Mouse (Mus musculus) lung, embryonic 16.5 days (tissue): Measurements from ENCODE around the gene Cdyl. TPM values are rescaled to one million over a fixed set of nuclear protein-coding genes. Genes with fewer than 3 reads are reported as not detected.
A peak's percentile ranks its signal among the peaks of the same experiment; 100 is the strongest.

ENCODE experiments used
- ATAC-seq: fragments of 200-750 bp; cut with Nextera tagmentation; 2 replicates; pipeline ENCODE4 v1.8.0; 2017; ENCODE audit warnings: low read depth, mild to moderate bottlenecking, moderate library complexity
- H3K27ac ChIP-seq: fragments of 300-500 bp; sonication (generic); 2 replicates; pipeline ENCODE4 v1.5.1; 2014; ENCODE audit warnings: mild to moderate bottlenecking, control low read depth, low read length
- H3K27me3 ChIP-seq: fragments of 300-500 bp; sonication (generic); 2 replicates; pipeline ENCODE4 v1.6.1; 2014; ENCODE audit warnings: low read depth, low read length, mixed read lengths; ENCODE audit not compliant: control insufficient read depth, insufficient read depth
- H3K36me3 ChIP-seq: fragments of 300-500 bp; sonication (generic); 2 replicates; pipeline ENCODE4 v1.6.1; 2014; ENCODE audit warnings: low read length; ENCODE audit not compliant: control insufficient read depth, insufficient read depth
- H3K4me1 ChIP-seq: fragments of 300-500 bp; sonication (generic); replicated peaks from 2 replicates; pipeline ENCODE4 v1.6.1; 2014; ENCODE audit warnings: low read length, mixed read lengths; ENCODE audit not compliant: control insufficient read depth, insufficient read depth
- H3K4me2 ChIP-seq: fragments of 300-500 bp; sonication (generic); 2 replicates; pipeline ENCODE4 v1.6.1; 2014; ENCODE audit warnings: low read depth, low read length, control low read depth
- H3K4me3 ChIP-seq: fragments of 300-500 bp; sonication (generic); 2 replicates; pipeline ENCODE4 v1.5.1; 2014; ENCODE audit warnings: mild to moderate bottlenecking, low read length, control low read depth
- H3K9ac ChIP-seq: fragments of 300-500 bp; sonication (generic); 2 replicates; pipeline ENCODE4 v1.6.1; 2014; ENCODE audit warnings: low read length, control low read depth
- H3K9me3 ChIP-seq: fragments of 300-500 bp; sonication (generic); 2 replicates; pipeline ENCODE4 v1.6.1; 2016; ENCODE audit warnings: low read length; ENCODE audit not compliant: control insufficient read depth
- WGBS: fragments of 180-500 bp; shearing (Covaris S2); extraction: QIAGEN DNeasy Blood & Tissue Kit; methylation state at CpG from one replicate; pipeline ENCODE4 v1.1.7; 2014; 5-methylcytosine and 5-hydroxymethylcytosine counted together
- polyA plus RNA-seq: library from polyadenylated mRNA; unstranded; fragments of >200 nt; fragmentation: Nextera tagmentation; extraction: Ambion mirVana; gene quantifications from 2 replicates; pipeline ENCODE4 v1.2.1, GENCODE M21; 2015

Cdyl gene
- polyA plus RNA-seq, 1 experiment from 2014 or later: 7.4 TPM

DNA sequence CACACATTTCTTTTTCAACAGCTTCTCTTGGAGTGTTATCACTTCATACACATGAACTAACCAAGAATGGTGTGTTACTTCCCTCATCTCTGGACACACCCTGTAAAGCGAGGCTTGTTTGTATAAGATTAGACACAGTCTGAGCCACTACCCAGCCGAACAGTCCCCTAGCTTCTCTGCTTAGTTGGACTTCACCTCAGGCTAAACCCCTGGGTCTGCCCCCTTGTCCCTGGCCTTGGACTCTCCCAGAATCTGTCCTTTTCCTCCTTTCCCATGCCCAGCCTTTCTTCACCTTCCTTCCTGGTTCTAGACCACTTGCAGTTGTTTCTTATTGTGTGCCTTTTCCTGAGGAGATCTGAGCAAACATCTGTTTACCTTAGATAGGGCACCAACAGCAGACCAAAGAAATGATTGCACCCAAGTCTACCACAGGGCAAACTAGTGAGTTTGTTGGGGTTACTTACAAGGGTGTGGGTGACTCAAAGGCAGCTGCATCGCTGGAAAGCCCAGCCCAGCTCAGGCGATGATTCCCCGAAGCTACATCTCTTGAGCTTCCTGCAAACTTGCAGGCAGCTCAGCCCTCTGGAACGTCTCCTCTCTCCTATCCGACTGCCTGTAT is 17.9 kb downstream of the Cdyl start:
- H3K27me3 ChIP-seq: no peaks in the 10 kb centered on the region
- no peaks in the 10 kb centered on the region for H3K9me3 ChIP-seq
- H3K4me1 ChIP-seq: no peaks in the 10 kb centered on the region
- 60% methylated on average over 7 of the region's 7 CpGs for WGBS
- no peak for ATAC-seq
- no peak overlapping the region for H3K4me3 ChIP-seq
- no peak overlapping the region for H3K9ac ChIP-seq
- no peaks in the 10 kb centered on the region for H3K36me3 ChIP-seq
- no peak overlapping the region for H3K4me2 ChIP-seq
- H3K27ac ChIP-seq: no peak overlapping the region

GRCm38 (mm10) chr13:35678691-35679090 is 19.1 kb downstream of the Cdyl start:
- no peak overlapping the region for H3K4me2 ChIP-seq
- H3K36me3 ChIP-seq: no peaks in the 10 kb centered on the region
- no peak overlapping the region for H3K4me3 ChIP-seq
- WGBS: 79% methylated on average over 6 of the region's 6 CpGs
- no peaks in the 10 kb centered on the region for H3K4me1 ChIP-seq
- no peaks in the 10 kb centered on the region for H3K27me3 ChIP-seq
- H3K9me3 ChIP-seq: no peaks in the 10 kb centered on the region
- H3K27ac ChIP-seq: no peak overlapping the region
- no peak overlapping the region for H3K9ac ChIP-seq
- ATAC-seq: no peak

DNA sequence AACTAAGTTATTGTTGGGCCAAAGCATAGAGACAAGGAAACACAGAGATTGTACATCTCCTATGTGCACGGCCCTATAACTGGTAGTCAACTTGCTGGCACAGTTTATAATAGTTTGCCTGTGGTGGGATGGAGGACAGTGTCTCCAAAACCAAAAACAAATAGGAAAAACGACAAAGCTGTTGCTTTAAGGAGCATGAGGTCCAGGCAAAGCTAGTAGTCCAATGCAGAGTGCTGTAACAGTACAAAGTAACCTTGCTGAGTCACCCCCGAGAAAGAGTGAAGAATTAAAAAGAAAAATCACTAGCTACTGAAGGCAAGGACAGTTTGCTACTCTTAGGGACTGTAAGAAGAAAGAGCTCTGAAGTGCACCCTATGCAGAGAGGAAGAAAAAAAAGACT is 21.7 kb downstream of the Cdyl start:
- WGBS: 80% methylated on average over 3 of the region's 3 CpGs
- no peaks in the 10 kb centered on the region for H3K36me3 ChIP-seq
- no peak overlapping the region for H3K4me2 ChIP-seq
- H3K9me3 ChIP-seq: no peaks in the 10 kb centered on the region
- H3K4me1 ChIP-seq: 0 out of 2 replicates have a peak, but pooled peaks cover 2% of the 10 kb centered on the region
- ATAC-seq: no peak
- no peak overlapping the region for H3K27ac ChIP-seq
- no peaks in the 10 kb centered on the region for H3K27me3 ChIP-seq
- H3K9ac ChIP-seq: no peak overlapping the region
- H3K4me3 ChIP-seq: no peak overlapping the region

DNA sequence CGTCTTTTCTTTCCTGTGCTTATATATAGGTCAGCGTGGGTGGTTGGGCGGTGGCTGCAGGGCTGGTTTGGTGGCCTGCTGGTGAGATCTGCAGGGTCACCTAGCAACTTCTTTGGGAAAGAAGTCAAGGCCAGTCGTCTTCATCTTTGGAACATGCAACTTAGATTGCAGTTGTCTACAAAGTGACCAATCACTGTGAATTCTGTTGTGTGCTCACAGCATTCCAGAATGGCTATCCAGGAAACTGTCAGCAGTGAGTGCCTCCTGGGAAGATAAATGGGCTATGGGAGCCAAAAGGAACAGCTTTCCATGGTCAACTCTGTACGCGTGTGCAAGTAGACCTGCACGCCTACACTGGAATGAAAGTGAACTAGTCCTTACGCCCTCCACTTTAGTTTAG is 26.6 kb downstream of the Cdyl start:
- no peaks in the 10 kb centered on the region for H3K9me3 ChIP-seq
- H3K27ac ChIP-seq: no peak overlapping the region
- 0 out of 2 replicates have a peak, but pooled peaks cover 2% of the 10 kb centered on the region for H3K4me1 ChIP-seq
- no peaks in the 10 kb centered on the region for H3K27me3 ChIP-seq
- no peak overlapping the region for H3K4me2 ChIP-seq
- ATAC-seq: peak; percentile 83
- H3K4me3 ChIP-seq: no peak overlapping the region
- H3K9ac ChIP-seq: no peak overlapping the region
- no peaks in the 10 kb centered on the region for H3K36me3 ChIP-seq
- WGBS: 48% methylated on average over 8 of the region's 8 CpGs

DNA sequence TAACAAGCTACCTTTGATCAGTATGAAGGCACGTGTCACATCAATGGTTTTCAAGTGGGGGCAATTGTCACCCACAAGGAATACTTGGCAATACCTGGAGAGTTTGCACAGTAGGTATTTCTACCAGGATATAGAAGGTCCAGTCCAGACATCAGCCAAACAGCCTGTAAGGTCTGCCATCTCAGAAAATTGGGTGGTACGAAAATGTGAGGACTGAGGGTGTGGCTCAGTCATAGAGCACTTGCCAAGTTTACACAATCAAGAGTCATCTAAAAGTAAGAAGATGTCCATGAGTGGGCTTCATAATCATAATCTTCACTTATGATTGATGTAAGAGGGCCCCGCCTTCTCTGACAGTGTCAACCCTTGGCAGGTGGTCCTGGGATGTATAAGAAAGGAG is 29.9 kb downstream of the Cdyl start:
- no peak for ATAC-seq
- Histone ChIP-seq H3K4me1 (0 out of 2 replicates have a peak, but pooled peaks cover 2% of the 10 kb centered on the region), H3K4me3 (no peak overlapping the region), H3K27me3 (no peaks in the 10 kb centered on the region), H3K27ac (no peak overlapping the region), H3K4me2 (no peak overlapping the region), H3K9me3 (no peaks in the 10 kb centered on the region), H3K9ac (no peak overlapping the region), H3K36me3 (no peaks in the 10 kb centered on the region)
- WGBS: 82% methylated on average over 3 of the region's 3 CpGs

DNA sequence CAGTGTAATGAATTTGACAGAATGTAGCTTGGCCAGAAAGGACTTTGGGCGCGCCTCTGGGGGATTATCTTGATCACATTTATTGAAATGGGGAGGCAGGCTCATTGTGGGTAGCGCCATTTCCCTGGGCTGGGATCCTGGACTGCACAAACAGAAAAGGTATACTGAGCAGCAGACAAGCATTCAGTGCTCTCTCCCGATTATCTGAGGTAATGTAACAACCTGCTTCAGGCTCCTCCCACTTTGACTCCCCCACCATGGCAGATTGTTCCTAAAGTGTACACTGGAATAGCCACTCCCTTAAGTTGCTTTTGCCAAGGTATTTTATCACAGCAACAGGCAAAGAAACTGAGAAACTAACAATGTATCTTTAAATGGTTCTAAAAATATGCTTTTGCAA is 58.0 kb downstream of the Cdyl start:
- H3K36me3 ChIP-seq: no peaks in the 10 kb centered on the region
- ATAC-seq: no peak
- H3K4me2 ChIP-seq: no peak overlapping the region
- 82% methylated on average over 4 of the region's 4 CpGs for WGBS
- H3K4me1 ChIP-seq: no peaks in the 10 kb centered on the region
- no peak overlapping the region for H3K9ac ChIP-seq
- H3K27me3 ChIP-seq: no peaks in the 10 kb centered on the region
- no peaks in the 10 kb centered on the region for H3K9me3 ChIP-seq
- no peak overlapping the region for H3K27ac ChIP-seq
- H3K4me3 ChIP-seq: no peak overlapping the region

DNA sequence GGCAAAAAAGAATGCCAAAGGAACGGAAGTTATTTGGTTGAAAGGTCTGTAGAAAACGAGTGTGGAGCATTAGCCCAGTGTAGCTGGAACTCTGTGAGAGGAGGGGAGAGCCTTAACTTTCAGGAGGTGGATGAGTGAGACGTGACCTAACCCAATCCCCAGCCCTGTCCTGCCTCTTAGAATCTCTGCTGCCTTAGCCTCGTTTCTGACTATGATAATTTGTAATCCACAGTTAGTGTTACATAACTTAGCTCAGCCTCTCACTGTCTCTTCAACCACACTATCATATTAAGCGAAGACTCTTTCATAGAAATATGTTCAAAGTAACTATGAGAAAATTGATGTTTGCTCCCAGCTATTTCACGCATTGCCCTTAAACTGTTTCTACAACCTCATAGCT is 59.9 kb downstream of the Cdyl start:
- 58% methylated on average over 6 of the region's 6 CpGs for WGBS
- H3K9ac ChIP-seq: no peak overlapping the region
- H3K4me2 ChIP-seq: no peak overlapping the region
- no peaks in the 10 kb centered on the region for H3K9me3 ChIP-seq
- no peak for ATAC-seq
- H3K4me1 ChIP-seq: no peaks in the 10 kb centered on the region
- no peak overlapping the region for H3K4me3 ChIP-seq
- H3K36me3 ChIP-seq: no peaks in the 10 kb centered on the region
- no peak overlapping the region for H3K27ac ChIP-seq
- H3K27me3 ChIP-seq: no peaks in the 10 kb centered on the region

DNA sequence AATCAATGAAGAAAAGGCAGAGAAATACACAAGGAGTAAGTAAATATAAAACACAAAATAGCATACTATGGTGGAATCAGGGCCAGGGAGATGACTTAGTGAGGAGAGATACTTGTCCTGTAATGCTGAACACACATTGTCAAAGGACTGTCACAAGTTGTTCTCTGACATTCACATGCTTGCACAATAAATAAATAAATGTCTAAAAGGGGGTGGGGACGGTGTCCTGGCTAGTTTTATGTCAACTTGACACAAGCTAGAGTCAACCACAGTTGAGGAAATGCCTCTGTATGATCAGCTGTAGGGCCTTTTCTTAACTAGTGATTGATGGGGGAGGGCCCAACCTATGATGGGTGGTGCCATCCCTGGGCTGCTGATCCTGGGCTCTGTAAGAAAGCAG is 63.4 kb downstream of the Cdyl start:
- H3K4me1 ChIP-seq: no peaks in the 10 kb centered on the region
- no peak overlapping the region for H3K27ac ChIP-seq
- 38% methylated on average over 1 of the region's 1 CpGs for WGBS
- no peaks in the 10 kb centered on the region for H3K27me3 ChIP-seq
- H3K9me3 ChIP-seq: no peaks in the 10 kb centered on the region
- ATAC-seq: no peak
- H3K4me2 ChIP-seq: no peak overlapping the region
- no peak overlapping the region for H3K9ac ChIP-seq
- H3K36me3 ChIP-seq: no peaks in the 10 kb centered on the region
- no peak overlapping the region for H3K4me3 ChIP-seq

DNA sequence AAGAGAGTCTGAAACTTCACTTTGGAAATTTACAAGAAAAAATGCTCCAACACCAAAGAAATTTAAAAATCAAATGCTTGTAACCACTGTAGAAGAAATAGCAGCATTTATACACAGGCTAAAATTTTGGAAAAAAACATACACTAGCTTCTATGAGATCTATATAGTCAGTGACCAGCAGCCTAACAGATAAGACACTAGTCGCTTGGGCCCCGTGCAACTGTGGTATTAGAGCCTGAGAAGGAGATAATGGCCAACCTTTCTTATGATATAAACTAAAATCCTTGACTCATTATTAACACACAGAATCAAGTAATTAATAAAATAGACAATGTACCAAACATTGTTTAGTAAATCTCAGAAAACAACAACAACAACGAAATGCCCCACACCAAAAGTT is 66.4 kb downstream of the Cdyl start:
- ATAC-seq: no peak
- H3K27ac ChIP-seq: no peak overlapping the region
- no peaks in the 10 kb centered on the region for H3K4me1 ChIP-seq
- H3K27me3 ChIP-seq: no peaks in the 10 kb centered on the region
- no peak overlapping the region for H3K9ac ChIP-seq
- no peak overlapping the region for H3K4me3 ChIP-seq
- no peaks in the 10 kb centered on the region for H3K36me3 ChIP-seq
- H3K9me3 ChIP-seq: no peaks in the 10 kb centered on the region
- H3K4me2 ChIP-seq: no peak overlapping the region
- 85% methylated on average over 3 of the region's 3 CpGs for whole genome bisulfite sequencing

DNA sequence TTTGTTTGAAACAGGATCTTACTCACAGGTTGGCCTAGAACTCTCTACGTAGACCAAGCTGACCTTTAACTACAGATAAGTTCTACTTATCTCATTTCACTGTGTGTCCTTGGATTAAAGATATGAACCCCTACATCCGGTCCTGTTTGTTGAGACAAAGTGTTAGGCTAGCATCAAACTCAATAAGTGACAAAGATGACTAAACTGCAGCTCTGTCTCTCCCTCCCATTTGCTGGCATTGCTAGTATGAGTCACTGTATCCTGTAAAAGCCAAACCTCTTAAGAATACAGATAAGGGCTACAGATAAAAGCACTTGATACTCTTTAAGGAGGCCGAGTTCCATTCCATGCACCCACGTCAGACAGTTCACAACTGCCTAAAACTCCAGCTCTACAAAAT is 72.5 kb downstream of the Cdyl start:
- H3K4me1 ChIP-seq: no peaks in the 10 kb centered on the region
- no peak overlapping the region for H3K4me3 ChIP-seq
- H3K36me3 ChIP-seq: no peaks in the 10 kb centered on the region
- H3K9me3 ChIP-seq: no peaks in the 10 kb centered on the region
- 73% methylated on average over 4 of the region's 4 CpGs for WGBS
- no peak overlapping the region for H3K9ac ChIP-seq
- no peaks in the 10 kb centered on the region for H3K27me3 ChIP-seq
- ATAC-seq: no peak
- H3K4me2 ChIP-seq: no peak overlapping the region
- H3K27ac ChIP-seq: no peak overlapping the region
